Mouse (Mus musculus): ENCODE results near the gene Stk10. TPM values are rescaled to one million over a fixed set of nuclear protein-coding genes. Genes with fewer than 3 reads are reported as not detected.

Stk10 gene
- polyA plus RNA-seq, 1 experiment from 2014 or later, result 2.4 TPM

GRCm38 (mm10) chr11:32552401-32553090, 19.4 kb downstream of the Stk10 start:
- peaks cover 24% of the 10 kb centered on the region for H3K4me1 ChIP-seq (ENCODE audit: control insufficient read depth, insufficient read depth, low read depth, low read length)
- H3K36me3 ChIP-seq (ENCODE audit: control insufficient read depth, insufficient read depth, low read length), result no peaks in the 10 kb centered on the region
- no peak overlapping the region for H3K4me3 ChIP-seq (ENCODE audit: low read length)
- 60% methylated on average over 13 of the region's 13 CpGs for WGBS
- H3K9ac ChIP-seq (ENCODE audit: low read depth, low read length), result no peak overlapping the region
- no peaks in the 10 kb centered on the region for H3K27me3 ChIP-seq (replicated peaks; ENCODE audit: control insufficient read depth, insufficient read depth, low read length)
- H3K9me3 ChIP-seq (ENCODE audit: control insufficient read depth, low read length), result no peaks in the 10 kb centered on the region
- 0 out of 2 replicates have a peak, but pooled peaks have one; percentile 3 for ATAC-seq
- H3K27ac ChIP-seq (ENCODE audit: low read depth, low read length), result peak overlapping the region; percentile 72; the same call in 1 of the 2 replicates
- H3K4me2 ChIP-seq (ENCODE audit: low read length), result no peak overlapping the region

- ATAC-seq, result no peak
- no peak overlapping the region for H3K4me3 ChIP-seq (ENCODE audit: low read length)
- no peak overlapping the region for H3K9ac ChIP-seq (ENCODE audit: low read depth, low read length)
- H3K4me1 ChIP-seq (ENCODE audit: control insufficient read depth, insufficient read depth, low read depth, low read length), result peaks cover 24% of the 10 kb centered on the region
- 84% methylated on average over 14 of the region's 14 CpGs for WGBS
- H3K9me3 ChIP-seq (ENCODE audit: control insufficient read depth, low read length), result no peaks in the 10 kb centered on the region
- no peak overlapping the region for H3K4me2 ChIP-seq (ENCODE audit: low read length)
- H3K27ac ChIP-seq (ENCODE audit: low read depth, low read length), result no peak overlapping the region
- no peaks in the 10 kb centered on the region for H3K27me3 ChIP-seq (replicated peaks; ENCODE audit: control insufficient read depth, insufficient read depth, low read length)
- no peaks in the 10 kb centered on the region for H3K36me3 ChIP-seq (ENCODE audit: control insufficient read depth, insufficient read depth, low read length)
Measured at GRCm38 (mm10) chr11:32553311-32554140, 20.4 kb downstream of the Stk10 start.

- Histone ChIP-seq H3K36me3 (ENCODE audit: control insufficient read depth, insufficient read depth, low read length) (no peaks in the 10 kb centered on the region), H3K9me3 (ENCODE audit: control insufficient read depth, low read length) (no peaks in the 10 kb centered on the region), H3K4me2 (ENCODE audit: low read length) (no peak overlapping the region), H3K4me3 (ENCODE audit: low read length) (no peak overlapping the region), H3K9ac (ENCODE audit: low read depth, low read length) (no peak overlapping the region), H3K27me3 (replicated peaks; ENCODE audit: control insufficient read depth, insufficient read depth, low read length) (no peaks in the 10 kb centered on the region), H3K4me1 (ENCODE audit: control insufficient read depth, insufficient read depth, low read depth, low read length) (peaks cover 20% of the 10 kb centered on the region), H3K27ac (ENCODE audit: low read depth, low read length) (no peak overlapping the region)
- WGBS, result 92% methylated on average over 14 of the region's 14 CpGs
- no peak for ATAC-seq
Measured at GRCm38 (mm10) chr11:32554141-32555091, 21.3 kb downstream of the Stk10 start.

- Histone ChIP-seq H3K4me2 (ENCODE audit: low read length) (no peak overlapping the region), H3K4me1 (ENCODE audit: control insufficient read depth, insufficient read depth, low read depth, low read length) (peaks cover 16% of the 10 kb centered on the region), H3K9me3 (ENCODE audit: control insufficient read depth, low read length) (no peaks in the 10 kb centered on the region), H3K9ac (ENCODE audit: low read depth, low read length) (no peak overlapping the region), H3K4me3 (ENCODE audit: low read length) (no peak overlapping the region), H3K27me3 (replicated peaks; ENCODE audit: control insufficient read depth, insufficient read depth, low read length) (no peaks in the 10 kb centered on the region), H3K27ac (ENCODE audit: low read depth, low read length) (no peak overlapping the region), H3K36me3 (ENCODE audit: control insufficient read depth, insufficient read depth, low read length) (no peaks in the 10 kb centered on the region)
- ATAC-seq, result no peak
- 87% methylated on average over 12 of the region's 12 CpGs for WGBS
Measured at GRCm38 (mm10) chr11:32555103-32555689, 22.1 kb downstream of the Stk10 start.

GRCm38 (mm10) chr11:32556333-32556990, 23.4 kb downstream of the Stk10 start:
- H3K9ac ChIP-seq (ENCODE audit: low read depth, low read length), result no peak overlapping the region
- H3K4me2 ChIP-seq (ENCODE audit: low read length), result no peak overlapping the region
- 63% methylated on average over 10 of the region's 10 CpGs for WGBS
- ATAC-seq, result peak; percentile 44
- no peaks in the 10 kb centered on the region for H3K9me3 ChIP-seq (ENCODE audit: control insufficient read depth, low read length)
- no peak overlapping the region for H3K27ac ChIP-seq (ENCODE audit: low read depth, low read length)
- H3K4me3 ChIP-seq (ENCODE audit: low read length), result no peak overlapping the region
- peaks cover 16% of the 10 kb centered on the region for H3K4me1 ChIP-seq (ENCODE audit: control insufficient read depth, insufficient read depth, low read depth, low read length)
- no peaks in the 10 kb centered on the region for H3K36me3 ChIP-seq (ENCODE audit: control insufficient read depth, insufficient read depth, low read length)
- no peaks in the 10 kb centered on the region for H3K27me3 ChIP-seq (replicated peaks; ENCODE audit: control insufficient read depth, insufficient read depth, low read length)

GRCm38 (mm10) chr11:32558026-32558425, 24.9 kb downstream of the Stk10 start:
- no peaks in the 10 kb centered on the region for H3K27me3 ChIP-seq (replicated peaks; ENCODE audit: control insufficient read depth, insufficient read depth, low read length)
- H3K4me1 ChIP-seq (ENCODE audit: control insufficient read depth, insufficient read depth, low read depth, low read length), result peaks cover 2% of the 10 kb centered on the region; the same call in 1 of the 2 replicates
- ATAC-seq, result no peak
- H3K9ac ChIP-seq (ENCODE audit: low read depth, low read length), result no peak overlapping the region
- no peaks in the 10 kb centered on the region for H3K36me3 ChIP-seq (ENCODE audit: control insufficient read depth, insufficient read depth, low read length)
- H3K9me3 ChIP-seq (ENCODE audit: control insufficient read depth, low read length), result no peaks in the 10 kb centered on the region
- 93% methylated on average over 4 of the region's 4 CpGs for WGBS
- H3K27ac ChIP-seq (ENCODE audit: low read depth, low read length), result no peak overlapping the region
- no peak overlapping the region for H3K4me3 ChIP-seq (ENCODE audit: low read length)
- no peak overlapping the region for H3K4me2 ChIP-seq (ENCODE audit: low read length)

- H3K9ac ChIP-seq (ENCODE audit: low read depth, low read length), result no peak overlapping the region
- no peaks in the 10 kb centered on the region for H3K9me3 ChIP-seq (ENCODE audit: control insufficient read depth, low read length)
- ATAC-seq, result no peak
- H3K4me2 ChIP-seq (ENCODE audit: low read length), result no peak overlapping the region
- H3K4me3 ChIP-seq (ENCODE audit: low read length), result no peak overlapping the region
- no peak overlapping the region for H3K27ac ChIP-seq (ENCODE audit: low read depth, low read length)
- WGBS, result 52% methylated on average over 8 of the region's 8 CpGs
- no peaks in the 10 kb centered on the region for H3K36me3 ChIP-seq (ENCODE audit: control insufficient read depth, insufficient read depth, low read length)
- H3K4me1 ChIP-seq (ENCODE audit: control insufficient read depth, insufficient read depth, low read depth, low read length), result no peaks in the 10 kb centered on the region
- no peaks in the 10 kb centered on the region for H3K27me3 ChIP-seq (replicated peaks; ENCODE audit: control insufficient read depth, insufficient read depth, low read length)
Measured at GRCm38 (mm10) chr11:32558677-32559076, 25.6 kb downstream of the Stk10 start.

- no peaks in the 10 kb centered on the region for H3K9me3 ChIP-seq (ENCODE audit: control insufficient read depth, low read length)
- H3K36me3 ChIP-seq (ENCODE audit: control insufficient read depth, insufficient read depth, low read length), result no peaks in the 10 kb centered on the region
- H3K4me3 ChIP-seq (ENCODE audit: low read length), result no peak overlapping the region
- WGBS, result 86% methylated on average over 12 of the region's 12 CpGs
- no peaks in the 10 kb centered on the region for H3K4me1 ChIP-seq (ENCODE audit: control insufficient read depth, insufficient read depth, low read depth, low read length)
- no peak overlapping the region for H3K9ac ChIP-seq (ENCODE audit: low read depth, low read length)
- H3K27ac ChIP-seq (ENCODE audit: low read depth, low read length), result no peak overlapping the region
- no peak overlapping the region for H3K4me2 ChIP-seq (ENCODE audit: low read length)
- no peaks in the 10 kb centered on the region for H3K27me3 ChIP-seq (replicated peaks; ENCODE audit: control insufficient read depth, insufficient read depth, low read length)
- ATAC-seq, result no peak
Measured at GRCm38 (mm10) chr11:32560015-32560770, 27.1 kb downstream of the Stk10 start.
